Mouse (Mus musculus) kidney, embryonic 15.5 days (tissue): Measurements from ENCODE around the gene Heca. TPM values are rescaled to one million over a fixed set of nuclear protein-coding genes. Genes with fewer than 3 reads are reported as not detected.

Experiments
- ATAC-seq: fragments of 200-750 bp; cut with Nextera tagmentation; replicated peaks from 2 replicates; pipeline ENCODE4 v1.8.0; 2017; ENCODE audit warnings: moderate TSS enrichment; ENCODE audit not compliant: low FRiP score
- H3K27ac ChIP-seq: fragments of 300-500 bp; sonication (generic); 2 replicates; pipeline ENCODE4 v1.5.1; 2015; ENCODE audit warnings: mild to moderate bottlenecking, inconsistent platforms
- H3K27me3 ChIP-seq: fragments of 300-500 bp; sonication (generic); 2 replicates; pipeline ENCODE4 v1.6.1; 2015; ENCODE audit warnings: inconsistent platforms
- H3K36me3 ChIP-seq: fragments of 300-500 bp; sonication (generic); 2 replicates; pipeline ENCODE4 v1.6.1; 2015; ENCODE audit warnings: inconsistent platforms
- H3K4me1 ChIP-seq: fragments of 300-500 bp; sonication (generic); 2 replicates; pipeline ENCODE4 v1.6.1; 2015; ENCODE audit warnings: inconsistent platforms
- H3K4me2 ChIP-seq: fragments of 300-500 bp; sonication (generic); 2 replicates; pipeline ENCODE4 v1.6.1; 2015; ENCODE audit warnings: moderate library complexity, mild to moderate bottlenecking, inconsistent platforms
- H3K4me3 ChIP-seq: fragments of 300-500 bp; sonication (generic); replicated peaks from 2 replicates; pipeline ENCODE4 v1.5.1; 2015; ENCODE audit warnings: mild to moderate bottlenecking, inconsistent platforms
- H3K9ac ChIP-seq: fragments of 300-500 bp; sonication (generic); 2 replicates; pipeline ENCODE4 v1.6.1; 2015; ENCODE audit warnings: mild to moderate bottlenecking, inconsistent platforms
- H3K9me3 ChIP-seq: fragments of 300-500 bp; sonication (generic); replicated peaks from 2 replicates; pipeline ENCODE4 v1.6.1; 2016; ENCODE audit warnings: inconsistent platforms
- WGBS: fragments of 180-500 bp; shearing (Covaris S2); methylation state at CpG from one replicate; pipeline ENCODE4 v1.1.7; 2015; ENCODE audit warnings: mixed read lengths; 5-methylcytosine and 5-hydroxymethylcytosine counted together
- polyA plus RNA-seq: library from polyadenylated mRNA; unstranded; fragments of >200 nt; fragmentation: Nextera tagmentation; extraction: Ambion mirVana; gene quantifications from 2 replicates; pipeline ENCODE4 v1.2.1, GENCODE M21; 2015

The Heca gene
- polyA plus RNA-seq, 1 experiment from 2014 or later = 3.8 TPM

GRCm38 (mm10) chr10:17878002-17878919 is 69.6 kb downstream of the Heca start:
- whole genome bisulfite sequencing = 45% methylated on average over 8 of the region's 8 CpGs
- no peak overlapping the region for H3K4me2 ChIP-seq
- H3K4me3 ChIP-seq = no peak overlapping the region
- no peaks in the 10 kb centered on the region for H3K27me3 ChIP-seq
- no peaks in the 10 kb centered on the region for H3K9me3 ChIP-seq
- no peaks in the 10 kb centered on the region for H3K4me1 ChIP-seq
- no peak overlapping the region for H3K9ac ChIP-seq
- H3K36me3 ChIP-seq = no peaks in the 10 kb centered on the region
- no peak overlapping the region for H3K27ac ChIP-seq
- ATAC-seq = 0 out of 2 replicates have a peak, but pooled peaks have one; percentile 40

DNA sequence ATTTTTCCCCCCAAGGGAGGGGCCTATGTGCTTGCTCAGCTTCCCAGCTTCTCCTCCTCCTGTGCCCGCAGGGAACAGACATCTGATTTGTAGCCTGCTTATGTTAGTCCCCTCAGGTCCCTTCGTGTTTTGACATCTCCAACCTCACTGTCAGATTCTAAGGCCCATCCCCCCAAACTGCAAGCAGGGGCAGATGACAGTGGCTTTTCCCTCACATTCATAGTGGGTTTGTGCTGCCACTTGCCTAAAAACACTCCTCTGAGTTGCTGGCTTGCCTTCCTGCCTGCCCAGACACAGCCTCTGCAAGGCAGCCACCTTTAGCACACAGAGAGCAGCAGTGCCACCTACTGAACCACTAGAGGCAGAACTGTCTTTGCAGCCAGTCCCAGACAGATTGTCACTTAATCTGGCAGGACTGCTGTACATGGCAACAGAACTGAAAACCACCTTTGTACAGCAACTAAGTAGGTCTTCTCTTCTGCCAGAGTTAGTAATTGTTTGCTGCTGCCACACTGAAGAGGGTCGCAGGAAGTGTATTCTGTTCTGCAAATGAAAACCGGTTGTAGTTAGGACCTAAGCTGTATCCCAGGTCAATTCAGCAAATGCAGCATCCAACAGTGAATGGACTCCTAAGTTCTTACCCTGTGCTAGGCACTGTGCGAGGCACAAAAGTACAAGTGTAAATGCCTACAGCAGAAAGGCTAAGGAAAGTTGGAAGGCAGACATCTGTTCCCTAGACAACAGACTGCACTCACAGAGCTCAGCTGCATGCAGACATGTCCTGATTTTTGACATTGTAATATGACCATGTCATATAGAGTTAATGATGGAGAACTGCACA is 77.8 kb downstream of the Heca start:
- Histone ChIP-seq H3K9me3 (no peaks in the 10 kb centered on the region), H3K9ac (no peak overlapping the region), H3K4me2 (no peak overlapping the region), H3K27ac (no peak overlapping the region), H3K36me3 (no peaks in the 10 kb centered on the region), H3K4me3 (no peak overlapping the region), H3K27me3 (no peaks in the 10 kb centered on the region), H3K4me1 (0 out of 2 replicates have a peak, but pooled peaks cover 3% of the 10 kb centered on the region)
- ATAC-seq = peak; percentile 91
- 31% methylated on average over 5 of the region's 5 CpGs for WGBS

DNA sequence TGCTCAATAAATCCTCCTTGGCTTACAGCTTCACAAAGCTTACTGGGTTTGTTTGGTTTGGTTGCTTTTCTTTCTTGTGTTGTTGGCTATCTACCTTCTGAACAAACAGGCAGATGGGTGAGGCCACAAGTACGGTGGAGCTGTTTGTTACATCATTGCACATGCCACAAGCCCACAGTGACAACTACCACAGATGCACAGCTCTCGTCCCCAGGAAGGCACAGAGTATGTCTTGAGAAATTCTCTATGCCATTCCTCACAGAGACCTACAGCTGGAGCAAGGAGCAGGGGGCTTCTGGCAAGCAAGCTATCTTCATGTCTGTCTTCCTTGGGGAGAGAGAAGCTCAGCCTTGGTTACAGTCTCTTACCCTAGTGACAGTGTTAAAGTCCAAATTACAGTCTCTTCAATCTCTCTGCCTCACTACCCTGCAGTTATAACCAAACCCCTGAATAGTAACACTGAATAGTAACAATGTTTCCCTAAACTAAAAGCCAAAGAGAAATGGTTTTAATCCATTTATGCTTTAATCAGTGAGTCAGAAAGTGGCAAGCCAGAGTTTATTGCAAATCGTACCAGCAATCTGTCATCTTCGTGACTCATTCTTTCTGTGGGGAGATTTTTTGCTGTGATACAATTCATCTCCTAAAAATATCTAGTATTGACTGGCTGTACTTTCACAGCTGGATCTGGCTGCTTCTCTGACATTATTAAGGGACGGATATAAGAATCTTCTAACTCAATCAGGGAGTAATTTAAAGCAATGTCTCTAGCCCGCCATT is 87.0 kb downstream of the Heca start:
- no peak overlapping the region for H3K4me3 ChIP-seq
- H3K27me3 ChIP-seq = no peaks in the 10 kb centered on the region
- H3K4me1 ChIP-seq = no peaks in the 10 kb centered on the region
- H3K9ac ChIP-seq = no peak overlapping the region
- H3K4me2 ChIP-seq = no peak overlapping the region
- no peaks in the 10 kb centered on the region for H3K9me3 ChIP-seq
- no peak for ATAC-seq
- no peaks in the 10 kb centered on the region for H3K36me3 ChIP-seq
- H3K27ac ChIP-seq = no peak overlapping the region
- 65% methylated on average over 6 of the region's 6 CpGs for WGBS

DNA sequence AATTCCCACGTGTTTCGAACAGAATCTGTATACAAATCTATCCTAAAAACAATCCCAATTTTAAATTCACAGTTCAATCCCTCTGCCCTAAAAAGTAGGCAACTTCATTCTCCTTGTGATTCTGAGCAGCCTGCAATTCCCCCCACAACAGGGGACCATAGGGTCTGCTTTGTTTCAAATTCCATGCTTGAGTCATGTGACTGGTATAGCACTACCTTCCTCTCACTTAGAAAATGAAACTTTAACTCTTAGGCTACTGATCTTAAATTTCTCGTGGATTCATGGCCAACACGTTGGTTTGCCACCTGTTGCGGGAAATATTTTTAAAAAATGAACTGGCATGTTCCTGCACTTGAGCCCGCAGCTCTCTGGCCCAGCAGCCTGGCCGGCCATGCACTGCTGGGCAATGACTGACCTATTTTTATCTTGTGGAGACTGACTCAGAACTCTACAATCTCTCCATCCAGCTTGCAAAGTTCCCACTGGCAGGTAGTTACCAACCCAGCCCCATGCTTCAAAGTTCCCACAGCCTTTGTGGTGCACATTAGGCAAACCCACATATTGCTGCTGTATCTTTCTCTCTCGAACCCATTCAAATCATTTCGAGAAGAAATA is 90.1 kb downstream of the Heca start:
- H3K4me1 ChIP-seq = no peaks in the 10 kb centered on the region
- H3K4me2 ChIP-seq = no peak overlapping the region
- H3K4me3 ChIP-seq = no peak overlapping the region
- H3K36me3 ChIP-seq = no peaks in the 10 kb centered on the region
- no peaks in the 10 kb centered on the region for H3K9me3 ChIP-seq
- H3K27ac ChIP-seq = no peak overlapping the region
- ATAC-seq = no peak
- no peak overlapping the region for H3K9ac ChIP-seq
- WGBS = 88% methylated on average over 9 of the region's 9 CpGs
- no peaks in the 10 kb centered on the region for H3K27me3 ChIP-seq

DNA sequence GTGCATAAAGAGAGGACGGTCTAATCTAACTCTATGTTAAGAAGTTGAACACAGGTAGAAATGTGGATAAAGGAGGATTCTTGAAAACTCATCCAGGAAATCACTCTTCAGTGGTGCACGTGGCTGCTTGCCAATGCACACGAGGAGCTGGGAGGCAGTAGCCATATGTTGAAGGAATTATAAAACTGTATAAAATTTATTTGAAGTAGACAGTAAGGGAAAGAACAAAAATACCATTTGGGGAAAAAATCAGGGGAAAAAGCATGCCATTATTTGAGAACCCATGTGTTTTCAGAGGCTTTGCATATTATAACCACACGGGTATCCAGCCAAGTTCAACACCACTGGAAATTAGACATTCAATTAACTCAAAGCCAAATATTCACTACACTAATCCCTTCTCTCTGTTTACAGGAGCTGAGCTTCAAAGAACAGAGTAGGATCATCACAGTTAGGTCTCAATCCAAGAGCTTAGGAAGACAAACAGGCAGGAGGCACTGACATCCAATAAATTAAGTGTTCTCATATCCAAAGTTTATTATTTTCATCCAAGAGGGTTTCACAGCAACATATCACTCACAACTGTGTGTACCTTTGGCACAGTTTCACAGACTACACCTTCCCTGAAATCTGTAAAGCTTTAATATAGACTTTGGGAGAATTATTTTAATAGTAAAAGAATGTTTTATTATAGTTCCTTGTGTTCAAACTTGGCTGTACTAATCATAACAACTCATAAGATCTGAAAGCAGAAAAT is 102.9 kb downstream of the Heca start:
- 57% methylated on average over 4 of the region's 4 CpGs for WGBS
- Histone ChIP-seq H3K4me1 (no peaks in the 10 kb centered on the region), H3K9ac (no peak overlapping the region), H3K4me2 (no peak overlapping the region), H3K9me3 (no peaks in the 10 kb centered on the region), H3K36me3 (no peaks in the 10 kb centered on the region), H3K27me3 (no peaks in the 10 kb centered on the region), H3K4me3 (no peak overlapping the region), H3K27ac (no peak overlapping the region)
- no peak for ATAC-seq

DNA sequence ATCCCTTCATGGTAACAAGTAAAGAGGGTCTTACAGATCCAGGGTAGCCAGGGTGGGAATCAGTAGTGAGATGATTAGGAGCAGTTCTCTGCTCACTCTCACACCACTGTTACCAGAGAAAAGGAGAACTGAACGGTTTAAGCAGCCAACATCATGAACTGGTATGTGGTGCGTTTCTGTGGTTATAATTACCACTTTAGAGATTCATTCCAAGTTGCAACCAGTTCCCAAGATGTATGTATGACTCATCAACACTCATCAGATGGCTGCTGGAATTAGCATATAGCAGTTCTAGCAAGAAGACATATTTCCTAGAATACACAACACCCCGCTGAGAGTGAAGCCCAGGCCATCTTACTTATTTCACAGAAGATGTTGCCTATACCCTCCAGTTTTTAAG is 105.8 kb downstream of the Heca start:
- Histone ChIP-seq H3K36me3 (no peaks in the 10 kb centered on the region), H3K9me3 (no peaks in the 10 kb centered on the region), H3K4me2 (no peak overlapping the region), H3K9ac (no peak overlapping the region), H3K27ac (no peak overlapping the region), H3K4me1 (no peaks in the 10 kb centered on the region), H3K27me3 (no peaks in the 10 kb centered on the region), H3K4me3 (no peak overlapping the region)
- ATAC-seq = no peak
- 89% methylated on average over 3 of the region's 3 CpGs for WGBS

DNA sequence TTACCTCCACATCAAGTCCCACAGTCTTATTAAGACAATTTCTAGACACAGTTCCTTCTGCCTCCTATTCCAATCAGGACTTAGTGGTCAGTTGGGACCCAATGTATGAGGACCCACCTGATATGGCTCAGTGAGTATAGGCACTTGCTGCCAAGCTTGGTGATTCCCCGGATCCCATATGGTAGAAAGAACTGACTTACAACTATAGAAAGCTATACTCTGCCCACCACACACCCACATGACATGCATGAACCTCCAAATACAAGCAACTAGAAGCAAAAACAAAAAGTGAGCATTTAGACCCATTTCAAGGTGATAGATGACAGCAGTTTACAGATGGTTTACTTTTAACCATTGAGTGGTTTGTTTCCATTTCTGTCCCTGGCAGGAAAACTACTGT is 111.6 kb downstream of the Heca start:
- Histone ChIP-seq H3K4me1 (no peaks in the 10 kb centered on the region), H3K27me3 (no peaks in the 10 kb centered on the region), H3K4me3 (no peak overlapping the region), H3K9me3 (no peaks in the 10 kb centered on the region), H3K36me3 (no peaks in the 10 kb centered on the region), H3K9ac (no peak overlapping the region), H3K27ac (no peak overlapping the region), H3K4me2 (no peak overlapping the region)
- WGBS = 88% methylated on average over 1 of the region's 1 CpGs
- no peak for ATAC-seq

DNA sequence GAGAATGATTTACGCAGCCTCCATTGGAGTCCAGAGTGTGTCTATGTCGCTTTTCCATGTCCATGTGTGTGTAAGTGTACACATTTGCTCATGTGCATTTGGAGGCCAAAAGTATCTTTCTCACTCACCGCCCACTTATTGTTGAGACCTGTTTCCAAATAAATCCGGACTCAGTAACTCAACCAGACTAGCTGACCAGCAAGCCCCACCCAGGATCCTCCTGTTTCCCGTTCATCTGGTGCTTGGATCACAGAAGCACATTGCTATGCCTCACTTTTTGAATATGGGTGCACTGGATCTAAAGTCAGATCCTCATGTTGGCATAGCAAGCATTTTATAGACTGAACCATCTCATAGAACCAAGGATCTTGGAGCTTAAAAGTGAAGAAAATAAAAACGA is 112.8 kb downstream of the Heca start:
- Histone ChIP-seq H3K27ac (no peak overlapping the region), H3K27me3 (no peaks in the 10 kb centered on the region), H3K4me2 (no peak overlapping the region), H3K9ac (no peak overlapping the region), H3K36me3 (no peaks in the 10 kb centered on the region), H3K4me3 (no peak overlapping the region), H3K4me1 (no peaks in the 10 kb centered on the region), H3K9me3 (no peaks in the 10 kb centered on the region)
- ATAC-seq = no peak
- WGBS = 83% methylated on average over 6 of the region's 6 CpGs

DNA sequence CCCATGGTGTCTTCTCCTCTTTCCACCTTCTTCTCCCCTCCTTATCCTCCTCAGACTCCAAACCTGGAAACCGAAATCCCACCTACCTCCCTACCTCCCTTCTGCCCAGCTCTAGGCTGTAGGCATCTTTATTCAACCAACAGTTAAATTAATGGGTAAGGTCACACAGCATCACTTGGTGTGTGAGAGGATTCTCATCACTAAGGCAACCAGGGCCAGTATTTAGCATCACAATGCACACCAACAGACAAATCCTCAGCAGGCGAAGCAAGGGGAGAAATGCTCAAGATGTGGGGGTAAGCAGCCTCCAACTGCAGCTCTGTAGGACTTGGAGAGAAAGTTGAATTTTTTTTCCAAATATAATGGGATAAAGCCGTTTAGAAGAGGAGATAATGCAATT is 116.8 kb downstream of the Heca start:
- 61% methylated on average over 3 of the region's 3 CpGs for WGBS

GRCm38 (mm10) chr10:17829205-17829604 is 118.7 kb downstream of the Heca start:
- H3K4me3 ChIP-seq = no peak overlapping the region
- no peaks in the 10 kb centered on the region for H3K9me3 ChIP-seq
- no peaks in the 10 kb centered on the region for H3K27me3 ChIP-seq
- no peaks in the 10 kb centered on the region for H3K36me3 ChIP-seq
- H3K4me2 ChIP-seq = no peak overlapping the region
- H3K4me1 ChIP-seq = no peaks in the 10 kb centered on the region
- ATAC-seq = no peak
- H3K9ac ChIP-seq = no peak overlapping the region
- no peak overlapping the region for H3K27ac ChIP-seq
- 58% methylated on average over 4 of the region's 4 CpGs for WGBS

More for the DNA sequence above, 116.8 kb downstream of the Heca start:
- ATAC-seq = no peak
- Histone ChIP-seq H3K4me3 (no peak overlapping the region), H3K27ac (no peak overlapping the region), H3K4me2 (no peak overlapping the region), H3K36me3 (no peaks in the 10 kb centered on the region), H3K4me1 (no peaks in the 10 kb centered on the region), H3K9me3 (no peaks in the 10 kb centered on the region), H3K27me3 (no peaks in the 10 kb centered on the region), H3K9ac (no peak overlapping the region)

DNA sequence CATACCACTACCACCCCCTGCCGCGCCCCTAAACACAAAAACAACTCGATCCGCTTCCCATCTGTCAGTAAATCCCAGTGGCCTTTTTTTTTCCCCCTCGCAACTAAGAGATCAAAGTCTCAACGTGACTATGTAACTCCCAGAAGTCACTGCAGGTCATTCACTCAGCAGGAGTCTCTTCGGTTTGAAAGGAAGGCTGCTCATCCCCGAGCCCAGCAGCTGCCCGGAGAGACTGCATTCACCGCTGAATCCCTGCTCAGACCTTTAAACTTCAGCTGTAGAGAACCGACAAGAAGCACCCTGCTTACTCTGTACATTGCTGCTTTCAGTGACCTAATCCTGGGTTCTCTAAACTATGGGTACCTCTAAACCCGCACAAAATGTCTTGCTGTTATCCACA is 120.5 kb downstream of the Heca start:
- Histone ChIP-seq H3K27me3 (no peaks in the 10 kb centered on the region), H3K36me3 (no peaks in the 10 kb centered on the region), H3K4me3 (0 out of 2 replicates have a peak overlapping the region, but pooled peaks have one; percentile 3), H3K9ac (no peak overlapping the region), H3K4me1 (no peaks in the 10 kb centered on the region), H3K9me3 (no peaks in the 10 kb centered on the region), H3K27ac (no peak overlapping the region), H3K4me2 (peak overlapping the region; percentile 41)
- no peak for ATAC-seq
- WGBS = 4% methylated on average over 12 of the region's 12 CpGs
